Mouse (Mus musculus) heart, postnatal 0 days (tissue): Measurements from ENCODE around the gene Memo1. TPM values are rescaled to one million over a fixed set of nuclear protein-coding genes. Genes with fewer than 3 reads are reported as not detected.

Experiments used
- ATAC-seq: fragments of 200-750 bp; cut with Nextera tagmentation; 2 replicates; pipeline ENCODE4 v1.8.0; 2017; ENCODE audit warnings: low read depth, moderate number of reproducible peaks, moderate library complexity; ENCODE audit not compliant: insufficient read depth
- DNase-seq: peaks from one replicate; pipeline ENCODE4 v3.0.0-alpha.2; 2016; ENCODE audit warnings: low spot score
- H3K27ac ChIP-seq: fragments of 300-500 bp; sonication (generic); 2 replicates; pipeline ENCODE4 v1.5.1; 2014; ENCODE audit warnings: low read depth, mild to moderate bottlenecking
- H3K27me3 ChIP-seq: fragments of 300-500 bp; sonication (generic); 2 replicates; pipeline ENCODE4 v1.6.1; 2014; ENCODE audit warnings: low read length, mixed read lengths; ENCODE audit not compliant: control insufficient read depth, insufficient read depth
- H3K36me3 ChIP-seq: fragments of 300-500 bp; sonication (generic); replicated peaks from 2 replicates; pipeline ENCODE4 v1.6.1; 2014; ENCODE audit warnings: low read length, mixed read lengths; ENCODE audit not compliant: control insufficient read depth, insufficient read depth
- H3K4me1 ChIP-seq: fragments of 300-500 bp; sonication (generic); 2 replicates; pipeline ENCODE4 v1.6.1; 2014; ENCODE audit warnings: antibody characterized with exemption; ENCODE audit not compliant: control insufficient read depth, insufficient read depth
- H3K4me2 ChIP-seq: fragments of 300-500 bp; sonication (generic); 2 replicates; pipeline ENCODE4 v1.6.1; 2014; ENCODE audit warnings: low read depth, mild to moderate bottlenecking, low read length, moderate library complexity
- H3K4me3 ChIP-seq: fragments of 300-500 bp; sonication (generic); 2 replicates; pipeline ENCODE4 v1.5.1; 2014; ENCODE audit warnings: low read depth, low read length
- H3K9ac ChIP-seq: fragments of 300-500 bp; sonication (generic); replicated peaks from 2 replicates; pipeline ENCODE4 v1.6.1; 2014; ENCODE audit warnings: low read depth, low read length, mixed read lengths
- H3K9me3 ChIP-seq: fragments of 300-500 bp; sonication (generic); replicated peaks from 2 replicates; pipeline ENCODE4 v1.6.1; 2016; ENCODE audit warnings: low read length; ENCODE audit not compliant: control insufficient read depth
- CTCF ChIP-seq: IDR thresholded peaks from 2 replicates; pipeline ENCODE4 v1.5.1; 2016; ENCODE audit warnings: antibody characterized with exemption, control low read depth, low read depth
- EP300 ChIP-seq: IDR thresholded peaks from 2 replicates; pipeline ENCODE4 v1.6.1; 2016; ENCODE audit warnings: antibody characterized with exemption, low read depth
- whole genome bisulfite sequencing: fragments of 180-500 bp; shearing (Covaris S2); extraction: QIAGEN DNeasy Blood & Tissue Kit; methylation state at CpG from one replicate; pipeline ENCODE4 v1.1.7; 2014; 5-methylcytosine and 5-hydroxymethylcytosine counted together
- polyA plus RNA-seq: library from polyadenylated mRNA; unstranded; fragments of >200 nt; fragmentation: Nextera tagmentation; extraction: Ambion mirVana; gene quantifications from 2 replicates; pipeline ENCODE4 v1.2.1, GENCODE M21; 2015
- total RNA-seq: library from RNA; depleted of rRNA; stranded (reverse); fragments of >200 nt; gene quantifications from 2 replicates; pipeline ENCODE4 v1.2.3, GENCODE M21; 2014; ENCODE audit warnings: low replicate concordance; rRNA removed

Gene Memo1
- total and polyA plus RNA-seq, 2 experiments from 2014 or later = 68.8 to 128 TPM

DNA sequence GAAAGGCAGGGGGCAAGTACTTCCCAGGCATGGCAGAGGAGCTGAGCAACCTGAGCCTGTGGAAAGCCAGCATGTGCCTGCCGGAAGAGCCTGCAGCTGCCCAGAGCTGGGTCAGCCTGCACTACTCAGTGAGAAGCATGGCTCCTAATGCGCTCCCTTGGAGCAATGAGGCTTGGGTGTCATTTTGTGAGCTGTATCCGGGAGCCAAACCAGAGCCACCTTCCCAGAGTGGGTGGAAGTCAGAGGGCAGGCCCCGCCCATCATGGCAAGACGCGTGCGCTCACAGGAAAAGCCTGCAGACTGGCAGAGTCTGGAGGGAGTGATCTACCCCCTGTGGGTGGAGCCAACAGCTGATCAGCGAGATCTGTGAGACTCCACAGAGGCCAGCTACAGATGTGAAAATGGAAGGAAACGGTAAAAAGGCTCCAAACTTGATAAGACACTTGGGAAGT lies 135.9 kb downstream of the Memo1 start:
- Histone ChIP-seq H3K4me1 (no peaks in the 10 kb centered on the region), H3K27me3 (no peaks in the 10 kb centered on the region), H3K4me3 (peak overlapping the region; percentile 30), H3K9ac (no peak overlapping the region; the same call in 1 of the 2 replicates), H3K4me2 (peak overlapping the region; percentile 53), H3K36me3 (no peaks in the 10 kb centered on the region), H3K27ac (no peak overlapping the region), H3K9me3 (no peaks in the 10 kb centered on the region)
- peak; percentile 45 for DNase-seq
- TF ChIP-seq CTCF (no peak), EP300 (no peak)
- 2% methylated on average over 9 of the region's 9 CpGs for WGBS
- peak; percentile 76 for ATAC-seq

- no peak overlapping the region for H3K4me3 ChIP-seq
- H3K4me2 ChIP-seq = no peak overlapping the region
- no peak overlapping the region for H3K9ac ChIP-seq
- no peaks in the 10 kb centered on the region for H3K27me3 ChIP-seq
- H3K9me3 ChIP-seq = no peaks in the 10 kb centered on the region
- H3K4me1 ChIP-seq = no peaks in the 10 kb centered on the region
- no peak overlapping the region for H3K27ac ChIP-seq
- 88% methylated on average over 3 of the region's 3 CpGs for WGBS
- TF ChIP-seq EP300 (no peak), CTCF (no peak)
- ATAC-seq (no peak), DNase-seq (no peak)
- no peaks in the 10 kb centered on the region for H3K36me3 ChIP-seq
These were observed 137.2 kb downstream of the Memo1 start for GRCm38 (mm10) chr17:74158161-74158560.

Other genes starting within 250 kb of the Memo1 start
- gene Srd5a2, start 247.6 kb downstream of the Memo1 start, total RNA-seq = not detected in 2 replicates
- not detected in 2 replicates for gene Srd5a2, start 247.6 kb downstream of the Memo1 start, polyA plus RNA-seq
- gene Dpy30, start 28.4 kb upstream of the Memo1 start, total RNA-seq = 65.6 and 96.7 TPM in 2 replicates
- gene Dpy30, start 28.4 kb upstream of the Memo1 start, polyA plus RNA-seq = 209 and 213 TPM in 2 replicates
- 27.0 and 29.9 TPM in 2 replicates for gene Spast, start 43.5 kb upstream of the Memo1 start, total RNA-seq
- 10.3 and 10.5 TPM in 2 replicates for gene Spast, start 43.5 kb upstream of the Memo1 start, polyA plus RNA-seq
- 18.4 and 27.7 TPM in 2 replicates for gene Slc30a6, start 100.1 kb upstream of the Memo1 start, total RNA-seq
- gene Slc30a6, start 100.1 kb upstream of the Memo1 start, polyA plus RNA-seq = 19.9 and 20.4 TPM in 2 replicates
- gene Nlrc4, start 163.6 kb upstream of the Memo1 start, total RNA-seq = not detected in 2 replicates
- 0.21 and 0.22 TPM in 2 replicates for gene Nlrc4, start 163.6 kb upstream of the Memo1 start, polyA plus RNA-seq
- gene Yipf4, start 194.0 kb upstream of the Memo1 start, total RNA-seq = 51.2 and 60.0 TPM in 2 replicates
- 69.1 and 79.6 TPM in 2 replicates for gene Yipf4, start 194.0 kb upstream of the Memo1 start, polyA plus RNA-seq
- gene Birc6, start 232.8 kb upstream of the Memo1 start, total RNA-seq = 101 and 147 TPM in 2 replicates
- gene Birc6, start 232.8 kb upstream of the Memo1 start, polyA plus RNA-seq = 63.5 and 67.7 TPM in 2 replicates